Mouse (Mus musculus): ENCODE results near the gene Sorl1.

GRCm38 (mm10) chr9:42055378-42055777 lies 68.7 kb downstream of the Sorl1 start:
- TF ChIP-seq MYOD1 (IDR thresholded peaks at IDR 0.05; ENCODE audit: control insufficient read depth in 1 of 3, insufficient read length in 2 of 3, low read depth in 2 of 3) (no peak), POLR2AphosphoS2 (IDR thresholded peaks at IDR 0.05; ENCODE audit: insufficient read length, low read depth) (no peak), USF1 (IDR thresholded peaks at IDR 0.05; ENCODE audit: low read depth) (no peak), E2F4 (IDR thresholded peaks at IDR 0.05; ENCODE audit: insufficient read depth) (no peak), POLR2A (IDR thresholded peaks at IDR 0.05; ENCODE audit: insufficient read length, low read depth) (no peak), TCF12 (IDR thresholded peaks at IDR 0.05; ENCODE audit: insufficient read depth, poor library complexity, severe bottlenecking) (no peak)

Measured in myocyte (in vitro differentiated cells).